Mouse (Mus musculus) heart, adult 2 months (tissue): ENCODE results near the gene Rlim. TPM values are rescaled to one million over a fixed set of nuclear protein-coding genes. Genes with fewer than 3 reads are reported as not detected.

Source experiments
- DNase-seq, 2 experiments: peaks; one replicate each; pipeline ENCODE4 v3.0.0; 2021
- H3K27ac ChIP-seq: fragments of 200-600 bp; 2 replicates; pipeline ENCODE4 v1.8.1; 2022
- H3K27me3 ChIP-seq: fragments of 200-500 bp; 2 replicates; pipeline ENCODE4 v1.6.1; 2012; ENCODE audit warnings: mild to moderate bottlenecking, low read length, inconsistent platforms, mixed read lengths; ENCODE audit not compliant: control insufficient read depth, insufficient read depth
- H3K36me3 ChIP-seq: fragments of 200-500 bp; 2 replicates; pipeline ENCODE4 v1.6.1; 2012; ENCODE audit warnings: low read length, inconsistent platforms; ENCODE audit not compliant: control insufficient read depth, insufficient read depth
- H3K4me1 ChIP-seq: fragments of 200-500 bp; 2 replicates; pipeline ENCODE4 v1.6.1; 2011; ENCODE audit warnings: low read length; ENCODE audit not compliant: control insufficient read depth, insufficient read depth
- H3K4me3 ChIP-seq: fragments of 200-600 bp; 2 replicates; pipeline ENCODE4 v1.8.1; 2022
- H3K79me2 ChIP-seq: fragments of 200-500 bp; replicated peaks from 2 replicates; pipeline ENCODE4 v1.6.1; 2012; ENCODE audit warnings: mild to moderate bottlenecking, inconsistent platforms, low read length, moderate library complexity, mixed read lengths; ENCODE audit not compliant: control insufficient read depth, insufficient read depth
- H3K9ac ChIP-seq: fragments of 200-500 bp; 2 replicates; pipeline ENCODE4 v1.6.1; 2012; ENCODE audit warnings: low read depth, mild to moderate bottlenecking, control low read depth, inconsistent platforms, low read length, mixed read lengths
- CTCF ChIP-seq: fragments of 200-600 bp; IDR thresholded peaks from 2 replicates; pipeline ENCODE4 v1.8.1; 2022; ENCODE audit warnings: antibody characterized with exemption, mild to moderate bottlenecking, moderate library complexity
- EP300 ChIP-seq: fragments of 200-500 bp; IDR thresholded peaks from 2 replicates; pipeline ENCODE4 v1.6.1; 2011; ENCODE audit warnings: low read depth, low read length, control low read depth; ENCODE audit not compliant: insufficient read depth
- POLR2A ChIP-seq: fragments of 200-500 bp; IDR thresholded peaks from 2 replicates; pipeline ENCODE4 v1.6.1; 2011; ENCODE audit warnings: mild to moderate bottlenecking, low read depth, low read length, control low read depth; ENCODE audit not compliant: insufficient read depth
- WGBS: fragments of 180-500 bp; shearing (Covaris S2); methylation state at CpG from one replicate; pipeline ENCODE4 v1.1.7; 2018; 5-methylcytosine and 5-hydroxymethylcytosine counted together
- intact Hi-C: fragments of 180-260 bp; cut with DNase I; formaldehyde crosslinking; loops from one replicate; pipeline ENCODE4 v1.15.1; 2025
- polyA plus RNA-seq: library from polyadenylated mRNA; depleted of rRNA; stranded (reverse); fragments of >200 nt; gene quantifications from 2 replicates; pipeline ENCODE4 v1.2.3, GENCODE M21; 2012
- total RNA-seq, 2 experiments: library from RNA; stranded (reverse); gene quantifications; 2 replicates each; pipeline ENCODE4 v1.2.3; 2021

The Rlim gene
- total and polyA plus RNA-seq, 3 experiments, result 4.1 to 28.0 (median 21.4) TPM

GRCm38 (mm10) chrX:103980590-103981168, 405 bp downstream of the Rlim start:
- no peaks in the 10 kb centered on the region for H3K27me3 ChIP-seq
- intact Hi-C loops, result loop anchor here (5.0 to 10.0 kb wide), 2 partner anchors 286 to 358 kb away; no protein-coding TSS in a partner anchor
- H3K4me3 ChIP-seq, result peak overlapping the region; percentile 63
- 0 out of 2 replicates have a peak, but pooled peaks cover 2% of the 10 kb centered on the region for H3K79me2 ChIP-seq
- DNase-seq, result no peak
- peak overlapping the region; percentile 97 for H3K9ac ChIP-seq
- 21% methylated on average over 51 of the region's 51 CpGs for WGBS
- H3K27ac ChIP-seq, result peak overlapping the region; percentile 90
- peaks cover 2% of the 10 kb centered on the region for H3K36me3 ChIP-seq
- H3K4me1 ChIP-seq, result no peaks in the 10 kb centered on the region
- TF ChIP-seq CTCF, result no peak
- no peak for TF ChIP-seq EP300
- TF ChIP-seq POLR2A, result no peak

DNA sequence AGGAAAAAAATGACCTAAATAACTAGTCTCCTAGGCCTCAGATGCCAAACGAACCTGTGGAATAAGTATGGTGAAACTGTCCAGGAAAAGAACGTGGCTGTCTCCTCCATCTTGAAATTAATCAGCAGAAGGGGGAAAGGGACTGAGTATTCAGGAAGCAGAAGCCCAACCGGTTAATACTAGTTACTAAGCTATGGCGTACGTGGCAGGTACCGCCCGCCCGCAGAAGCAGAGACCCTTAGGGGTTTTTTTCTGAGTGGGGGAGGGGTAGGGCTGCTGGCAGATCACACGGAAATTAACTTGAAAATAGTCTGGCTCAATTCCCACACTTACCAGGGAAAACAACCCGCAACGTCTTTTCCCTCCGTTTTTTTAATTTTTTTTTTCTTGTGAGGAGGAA, 1.0 kb downstream of the Rlim start:
- intact Hi-C loops, result loop anchor here (5.0 to 10.0 kb wide), 2 partner anchors 285 to 358 kb away; no protein-coding TSS in a partner anchor

DNA sequence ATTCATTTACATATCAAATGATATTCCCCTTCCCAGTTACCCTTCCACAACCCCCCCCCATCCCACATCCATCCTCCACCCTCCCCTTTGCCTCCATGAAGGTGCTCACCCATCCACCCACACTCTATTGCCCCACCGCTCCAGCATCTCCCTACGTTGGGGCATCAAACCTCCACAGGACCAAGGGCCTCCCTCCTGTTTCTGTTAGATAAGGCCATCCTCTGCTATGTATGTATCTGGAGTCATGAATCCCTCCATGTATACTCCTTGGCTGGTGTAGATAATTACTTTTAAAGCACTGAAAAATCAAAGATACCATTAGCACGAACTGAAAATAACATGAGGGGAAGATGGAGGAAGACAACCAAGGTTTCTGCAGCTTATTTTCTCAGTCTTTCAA, 41.4 kb downstream of the Rlim start:
- WGBS, result 86% methylated on average over 3 of the region's 3 CpGs

More for the DNA sequence above, 1.0 kb downstream of the Rlim start:
- H3K4me1 ChIP-seq, result no peaks in the 10 kb centered on the region
- H3K27me3 ChIP-seq, result no peaks in the 10 kb centered on the region
- peak overlapping the region; percentile 90 for H3K27ac ChIP-seq
- 23% methylated on average over 12 of the region's 12 CpGs for WGBS
- no peak for TF ChIP-seq EP300
- TF ChIP-seq POLR2A, result no peak
- no peak for TF ChIP-seq CTCF
- H3K36me3 ChIP-seq, result peaks cover 2% of the 10 kb centered on the region
- peak; percentile 8 to 28 for DNase-seq
- H3K4me3 ChIP-seq, result peak overlapping the region; percentile 63
- H3K79me2 ChIP-seq, result 0 out of 2 replicates have a peak, but pooled peaks cover 2% of the 10 kb centered on the region
- H3K9ac ChIP-seq, result peak overlapping the region; percentile 57

GRCm38 (mm10) chrX:103937333-103937732, 43.8 kb downstream of the Rlim start:
- 21% methylated on average over 3 of the region's 3 CpGs for WGBS
- TF ChIP-seq CTCF, result peak; percentile 78
- no peak for TF ChIP-seq EP300
- TF ChIP-seq POLR2A, result no peak
- Histone ChIP-seq H3K27me3 (no peaks in the 10 kb centered on the region), H3K27ac (no peak overlapping the region), H3K4me3 (no peak overlapping the region), H3K9ac (no peak overlapping the region), H3K36me3 (no peaks in the 10 kb centered on the region), H3K4me1 (no peaks in the 10 kb centered on the region), H3K79me2 (no peaks in the 10 kb centered on the region)
- no peak for DNase-seq
- intact Hi-C loops, result loop anchor here (5.0 kb wide), 1 partner anchor 460 kb away; no protein-coding TSS in a partner anchor

More for the DNA sequence above, 41.4 kb downstream of the Rlim start:
- Histone ChIP-seq H3K4me3 (no peak overlapping the region), H3K9ac (no peak overlapping the region), H3K79me2 (no peaks in the 10 kb centered on the region), H3K36me3 (no peaks in the 10 kb centered on the region), H3K4me1 (no peaks in the 10 kb centered on the region), H3K27ac (no peak overlapping the region), H3K27me3 (no peaks in the 10 kb centered on the region)
- TF ChIP-seq POLR2A (no peak), EP300 (no peak), CTCF (no peak)
- DNase-seq, result no peak
- intact Hi-C loops, result loop anchor here (5.0 kb wide), 1 partner anchor 462 kb away; no protein-coding TSS in a partner anchor

GRCm38 (mm10) chrX:103922436-103922835, 58.6 kb downstream of the Rlim start:
- no peak for DNase-seq
- 35% methylated on average over 2 of the region's 2 CpGs for WGBS

GRCm38 (mm10) chrX:103918954-103919353, 62.1 kb downstream of the Rlim start:
- Histone ChIP-seq H3K27ac (no peak overlapping the region), H3K4me3 (no peak overlapping the region), H3K79me2 (no peaks in the 10 kb centered on the region), H3K4me1 (no peaks in the 10 kb centered on the region), H3K27me3 (no peaks in the 10 kb centered on the region), H3K9ac (no peak overlapping the region), H3K36me3 (no peaks in the 10 kb centered on the region)
- intact Hi-C loops, result no loop called here
- DNase-seq, result peak; percentile 25 to 42
- TF ChIP-seq CTCF (peak; percentile 65), EP300 (no peak)
- WGBS, result 18% methylated on average over 5 of the region's 5 CpGs

More at GRCm38 (mm10) chrX:103922436-103922835, 58.6 kb downstream of the Rlim start:
- no peak overlapping the region for H3K4me3 ChIP-seq
- no peaks in the 10 kb centered on the region for H3K79me2 ChIP-seq
- TF ChIP-seq EP300 (no peak), POLR2A (no peak), CTCF (no peak)
- H3K4me1 ChIP-seq, result no peaks in the 10 kb centered on the region
- H3K27me3 ChIP-seq, result no peaks in the 10 kb centered on the region
- H3K36me3 ChIP-seq, result no peaks in the 10 kb centered on the region
- H3K9ac ChIP-seq, result no peak overlapping the region
- H3K27ac ChIP-seq, result no peak overlapping the region
- intact Hi-C loops, result no loop called here
